Mouse (Mus musculus): ENCODE results near the gene Tas1r1. TPM values are rescaled to one million over a fixed set of nuclear protein-coding genes. Genes with fewer than 3 reads are reported as not detected.
A peak's percentile ranks its signal among the peaks of the same experiment; 100 is the strongest.

Gene Tas1r1
- total and polyA plus RNA-seq, 2 experiments from 2014 or later: 0.11 to 1.6 TPM

DNA sequence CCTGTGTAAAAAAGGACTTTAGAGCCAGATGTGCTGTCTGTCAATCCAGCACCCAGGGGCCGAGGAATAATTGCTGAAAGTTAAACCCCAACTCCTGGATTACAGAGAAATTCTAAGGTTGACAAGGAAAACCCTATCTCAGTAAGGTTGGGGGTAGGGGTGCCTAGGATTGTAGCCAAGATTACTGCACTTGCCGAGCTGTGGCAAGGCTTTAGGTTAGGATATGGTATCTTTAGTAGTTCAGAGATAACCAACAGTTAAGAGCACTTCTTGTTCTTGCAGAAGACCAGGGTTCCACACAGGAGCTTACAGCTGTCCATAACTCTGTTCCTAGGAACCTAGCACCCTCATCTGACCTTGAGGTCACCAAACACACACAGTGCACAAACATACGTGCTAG lies 40.7 kb downstream of the Tas1r1 start:
- Histone ChIP-seq H3K27me3 (ENCODE audit: insufficient read depth, low read length) (no peaks in the 10 kb centered on the region), H3K27ac (ENCODE audit: low read depth, low read length) (no peak overlapping the region), H3K9me3 (ENCODE audit: low read length) (no peaks in the 10 kb centered on the region), H3K36me3 (ENCODE audit: insufficient read depth, low read length) (no peaks in the 10 kb centered on the region), H3K9ac (replicated peaks; ENCODE audit: low read length, poor library complexity, severe bottlenecking) (no peak overlapping the region), H3K4me3 (ENCODE audit: low read depth, low read length) (no peak overlapping the region), H3K4me1 (ENCODE audit: insufficient read depth, low read length) (peaks cover 10% of the 10 kb centered on the region; the same call in 1 of the 2 replicates), H3K4me2 (ENCODE audit: low read depth, low read length, poor library complexity, severe bottlenecking) (no peak overlapping the region)
- 69% methylated on average over 3 of the region's 3 CpGs for WGBS
- DNase-seq (ENCODE audit: low spot score) (no peak), ATAC-seq (ENCODE audit: low FRiP score) (no peak)
- TF ChIP-seq CTCF (IDR thresholded peaks at IDR 0.05): no peak

DNA sequence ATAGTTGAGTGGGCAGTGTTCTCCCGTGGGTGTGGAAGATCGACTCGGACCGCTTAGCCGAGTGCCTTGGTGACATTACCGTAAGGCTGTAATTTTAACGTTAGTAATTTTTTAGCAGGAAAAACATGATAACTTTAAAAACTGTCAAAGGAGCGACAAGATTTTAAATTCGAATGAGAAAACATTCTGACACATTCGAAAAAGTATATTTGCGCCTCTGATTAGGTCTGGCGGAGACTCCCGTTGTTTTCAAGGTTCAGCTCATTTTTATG lies 41.5 kb downstream of the Tas1r1 start:
- no peak for TF ChIP-seq CTCF (IDR thresholded peaks at IDR 0.05)
- Histone ChIP-seq H3K9ac (replicated peaks; ENCODE audit: low read length, poor library complexity, severe bottlenecking) (peak overlapping the region; percentile 71), H3K4me2 (ENCODE audit: low read depth, low read length, poor library complexity, severe bottlenecking) (peak overlapping the region; percentile 55), H3K27me3 (ENCODE audit: insufficient read depth, low read length) (no peaks in the 10 kb centered on the region), H3K4me1 (ENCODE audit: insufficient read depth, low read length) (peaks cover 10% of the 10 kb centered on the region; the same call in 1 of the 2 replicates), H3K27ac (ENCODE audit: low read depth, low read length) (peak overlapping the region; percentile 77), H3K4me3 (ENCODE audit: low read depth, low read length) (peak overlapping the region; percentile 97), H3K9me3 (ENCODE audit: low read length) (no peaks in the 10 kb centered on the region), H3K36me3 (ENCODE audit: insufficient read depth, low read length) (peaks cover 7% of the 10 kb centered on the region)
- DNase-seq (ENCODE audit: low spot score) (no peak), ATAC-seq (ENCODE audit: low FRiP score) (no peak)
- 3% methylated on average over 13 of the region's 13 CpGs for WGBS

DNA sequence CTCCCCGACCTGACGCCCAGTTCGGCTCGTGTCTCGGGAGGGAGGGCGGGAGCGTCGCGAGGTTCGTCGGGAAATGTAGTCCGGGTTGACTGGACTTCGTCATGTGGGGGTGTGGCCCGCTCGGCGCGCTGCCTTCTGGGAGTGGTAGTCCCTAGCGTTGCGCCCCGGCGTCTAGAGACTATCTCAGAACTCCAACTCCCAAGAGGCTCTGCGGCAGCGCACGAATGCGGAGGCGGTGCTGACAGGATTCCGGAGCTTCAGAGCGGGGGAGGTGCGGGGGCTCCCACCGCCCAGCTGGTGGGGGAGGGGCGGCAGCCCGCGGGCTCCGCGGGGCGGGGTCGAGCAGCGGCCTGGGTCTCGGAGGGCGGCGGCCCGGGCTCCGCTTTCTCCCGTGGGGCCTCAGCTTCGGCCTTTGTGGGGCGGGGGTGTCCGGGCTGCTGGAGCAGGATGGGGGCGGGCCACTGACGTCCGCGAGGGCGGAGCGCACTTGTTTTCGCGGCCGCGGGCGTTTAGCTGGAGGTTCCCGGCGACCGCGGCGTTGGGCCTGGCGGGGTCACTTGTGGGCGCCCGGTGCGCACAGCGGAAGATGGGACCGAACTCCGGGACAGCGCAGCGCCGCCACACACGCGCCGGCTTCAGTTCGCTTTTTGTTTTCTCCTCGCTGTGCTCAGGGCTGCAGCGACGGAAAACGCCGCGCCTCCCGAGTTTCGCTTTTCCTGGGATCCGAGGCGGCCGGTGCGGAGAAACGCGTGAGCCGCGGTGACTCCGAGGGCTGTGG lies 42.0 kb downstream of the Tas1r1 start, which contains the start of gene Phf13:
Gene Phf13, minus strand, starts transcription at position 86 of the 778 bp plus-strand sequence.
- Histone ChIP-seq H3K36me3 (ENCODE audit: insufficient read depth, low read length) (peaks cover 12% of the 10 kb centered on the region), H3K4me3 (ENCODE audit: low read depth, low read length) (peak within 1 kb of the TSS; percentile 97), H3K27ac (ENCODE audit: low read depth, low read length) (peak within 1 kb of the TSS; percentile 77), H3K27me3 (ENCODE audit: insufficient read depth, low read length) (no peaks in the 10 kb centered on the region), H3K4me2 (ENCODE audit: low read depth, low read length, poor library complexity, severe bottlenecking) (peak within 1 kb of the TSS; percentile 97), H3K9ac (replicated peaks; ENCODE audit: low read length, poor library complexity, severe bottlenecking) (peak within 1 kb of the TSS; percentile 87), H3K4me1 (ENCODE audit: insufficient read depth, low read length) (peaks cover 10% of the 10 kb centered on the region; the same call in 1 of the 2 replicates), H3K9me3 (ENCODE audit: low read length) (no peaks in the 10 kb centered on the region)
- DNase-seq (ENCODE audit: low spot score): peak; percentile 100
- ATAC-seq (ENCODE audit: low FRiP score): peak; percentile 97
- under 1% methylated on average over 56 of the region's 94 CpGs for WGBS
- TF ChIP-seq CTCF (IDR thresholded peaks at IDR 0.05): no peak

DNA sequence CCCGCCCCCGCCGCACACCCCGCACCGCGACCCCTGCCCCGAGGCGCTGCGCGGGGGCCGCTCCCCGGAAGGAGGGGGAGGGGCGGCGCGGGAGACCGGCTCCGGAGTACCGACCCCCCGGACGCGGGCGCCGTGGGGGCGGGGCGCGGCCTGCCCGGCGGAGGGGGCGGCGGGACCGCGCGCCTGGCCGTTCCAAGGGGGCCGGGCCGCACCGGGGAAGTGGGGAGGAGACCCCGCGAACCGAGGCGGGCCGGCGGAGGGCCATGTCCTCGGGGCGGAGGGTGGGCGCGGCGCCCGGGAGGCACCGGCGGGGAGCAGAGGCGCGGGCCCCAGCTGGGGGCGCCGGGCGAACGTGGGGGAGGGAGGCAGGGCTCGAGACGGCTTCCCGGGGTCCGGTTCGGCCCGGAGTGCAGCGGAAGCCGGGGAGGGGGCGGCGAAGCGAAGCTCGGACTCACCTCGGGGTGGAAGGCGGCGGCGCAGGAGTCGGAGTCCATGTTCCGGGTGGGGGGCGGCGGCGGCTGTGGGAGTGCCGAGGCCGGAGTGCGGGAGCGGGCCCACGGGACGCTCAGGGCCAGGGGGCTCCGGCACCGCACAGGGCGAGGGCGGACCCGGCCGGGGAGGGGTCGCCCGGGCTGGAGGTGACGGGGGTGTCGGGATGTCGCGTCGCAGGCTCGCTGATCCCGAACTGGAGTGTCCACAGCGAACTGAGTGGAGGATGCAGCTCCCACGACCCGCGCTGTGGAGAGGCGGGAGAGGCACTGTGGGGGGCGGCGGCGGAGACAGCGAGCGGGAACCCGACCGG lies 42.8 kb downstream of the Tas1r1 start:
- peak overlapping the region; percentile 97 for H3K4me2 ChIP-seq (ENCODE audit: low read depth, low read length, poor library complexity, severe bottlenecking)
- TF ChIP-seq CTCF (IDR thresholded peaks at IDR 0.05): no peak
- H3K27ac ChIP-seq (ENCODE audit: low read depth, low read length): peak overlapping the region; percentile 55
- no peaks in the 10 kb centered on the region for H3K27me3 ChIP-seq (ENCODE audit: insufficient read depth, low read length)
- H3K4me1 ChIP-seq (ENCODE audit: insufficient read depth, low read length): peaks cover 10% of the 10 kb centered on the region; the same call in 1 of the 2 replicates
- no peak for DNase-seq (ENCODE audit: low spot score)
- H3K9ac ChIP-seq (replicated peaks; ENCODE audit: low read length, poor library complexity, severe bottlenecking): peak overlapping the region; percentile 87
- ATAC-seq (ENCODE audit: low FRiP score): peak; percentile 42
- no peaks in the 10 kb centered on the region for H3K9me3 ChIP-seq (ENCODE audit: low read length)
- peaks cover 20% of the 10 kb centered on the region for H3K36me3 ChIP-seq (ENCODE audit: insufficient read depth, low read length)
- 2% methylated on average over 64 of the region's 111 CpGs for WGBS
- peak overlapping the region; percentile 97 for H3K4me3 ChIP-seq (ENCODE audit: low read depth, low read length)

DNA sequence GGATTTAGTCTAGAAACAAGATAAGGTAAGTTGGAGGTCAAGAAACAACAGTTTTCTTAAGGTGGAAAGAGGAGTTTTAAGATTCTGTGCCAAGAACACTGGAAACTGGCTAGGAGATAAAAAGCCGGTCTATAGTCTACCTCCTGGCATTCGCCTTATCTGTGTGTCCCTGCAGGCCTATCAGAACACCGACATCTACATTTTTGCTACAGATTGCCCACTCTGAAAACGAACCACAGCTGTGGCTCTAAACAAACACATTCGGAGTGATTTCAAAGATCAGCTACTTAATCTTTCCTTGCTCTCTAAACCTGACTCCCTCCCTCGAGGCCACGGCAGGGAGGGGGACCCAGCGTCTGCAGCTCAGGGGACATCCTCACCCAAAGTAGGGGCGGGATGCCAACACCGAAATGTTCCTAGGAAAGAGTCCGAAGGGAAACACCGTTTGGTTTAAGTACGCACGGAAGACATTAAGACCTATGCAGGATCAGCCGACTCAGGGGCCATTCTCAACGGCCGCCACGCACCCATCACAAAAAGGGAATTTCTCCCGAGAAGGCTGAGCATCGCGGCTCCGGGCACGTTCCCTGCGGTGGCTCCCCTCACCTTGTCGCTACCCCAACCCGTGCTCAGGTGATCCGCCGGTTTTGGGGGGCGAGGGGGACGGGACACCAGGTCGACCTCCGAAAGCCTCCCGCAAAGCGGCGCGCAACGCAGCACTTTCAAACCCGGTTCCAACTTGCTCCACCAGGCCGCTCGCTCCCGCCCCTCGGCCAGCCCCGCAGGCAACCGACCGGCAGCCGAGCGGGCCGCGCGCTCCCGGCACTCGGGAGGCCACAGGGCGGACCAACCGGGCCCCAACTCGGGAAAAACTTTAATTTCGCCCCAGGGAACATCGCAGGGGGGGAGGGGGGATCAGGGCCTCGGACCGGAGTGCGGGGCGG lies 43.9 kb downstream of the Tas1r1 start:
- no peak for DNase-seq (ENCODE audit: low spot score)
- ATAC-seq (ENCODE audit: low FRiP score): no peak
- Histone ChIP-seq H3K9ac (replicated peaks; ENCODE audit: low read length, poor library complexity, severe bottlenecking) (peak overlapping the region; percentile 87), H3K4me1 (ENCODE audit: insufficient read depth, low read length) (peaks cover 10% of the 10 kb centered on the region; the same call in 1 of the 2 replicates), H3K4me3 (ENCODE audit: low read depth, low read length) (peak overlapping the region; percentile 97), H3K27ac (ENCODE audit: low read depth, low read length) (no peak overlapping the region), H3K36me3 (ENCODE audit: insufficient read depth, low read length) (peaks cover 22% of the 10 kb centered on the region), H3K27me3 (ENCODE audit: insufficient read depth, low read length) (no peaks in the 10 kb centered on the region), H3K4me2 (ENCODE audit: low read depth, low read length, poor library complexity, severe bottlenecking) (peak overlapping the region; percentile 97), H3K9me3 (ENCODE audit: low read length) (no peaks in the 10 kb centered on the region)
- 1% methylated on average over 57 of the region's 61 CpGs for WGBS
- TF ChIP-seq CTCF (IDR thresholded peaks at IDR 0.05): no peak

Data from midbrain, postnatal 0 days (tissue).